Mouse (Mus musculus): ENCODE measurements around the gene Med26. TPM values are rescaled to one million over a fixed set of nuclear protein-coding genes. Genes with fewer than 3 reads are reported as not detected.

Med26 gene
- polyA plus RNA-seq, 1 experiment from 2014 or later = 11.8 TPM

- DNase-seq (ENCODE audit: low spot score) (peak; percentile 12), ATAC-seq (no peak)
- Histone ChIP-seq H3K36me3 (ENCODE audit: control insufficient read depth, insufficient read depth, low read length) (no peaks in the 10 kb centered on the region), H3K4me1 (ENCODE audit: control insufficient read depth, insufficient read depth, low read length) (peaks cover 5% of the 10 kb centered on the region), H3K27me3 (replicated peaks; ENCODE audit: control insufficient read depth, insufficient read depth, low read length) (no peaks in the 10 kb centered on the region), H3K4me2 (ENCODE audit: low read length) (no peak overlapping the region), H3K9me3 (replicated peaks; ENCODE audit: control insufficient read depth, low read length) (no peaks in the 10 kb centered on the region), H3K4me3 (ENCODE audit: low read depth, low read length) (no peak overlapping the region), H3K9ac (ENCODE audit: low read length) (no peak overlapping the region), H3K27ac (ENCODE audit: low read depth, low read length) (no peak overlapping the region)
- WGBS = 83% methylated on average over 3 of the region's 3 CpGs
These were observed 29.2 kb upstream of the Med26 start for GRCm38 (mm10) chr8:72577266-72577665.

- ATAC-seq (no peak), DNase-seq (ENCODE audit: low spot score) (no peak)
- 87% methylated on average over 6 of the region's 6 CpGs for WGBS
- H3K9me3 ChIP-seq (replicated peaks; ENCODE audit: control insufficient read depth, low read length) = no peaks in the 10 kb centered on the region
- no peaks in the 10 kb centered on the region for H3K27me3 ChIP-seq (replicated peaks; ENCODE audit: control insufficient read depth, insufficient read depth, low read length)
- peaks cover 5% of the 10 kb centered on the region for H3K4me1 ChIP-seq (ENCODE audit: control insufficient read depth, insufficient read depth, low read length)
- H3K4me2 ChIP-seq (ENCODE audit: low read length) = no peak overlapping the region
- H3K9ac ChIP-seq (ENCODE audit: low read length) = no peak overlapping the region
- H3K27ac ChIP-seq (ENCODE audit: low read depth, low read length) = no peak overlapping the region
- H3K36me3 ChIP-seq (ENCODE audit: control insufficient read depth, insufficient read depth, low read length) = no peaks in the 10 kb centered on the region
- no peak overlapping the region for H3K4me3 ChIP-seq (ENCODE audit: low read depth, low read length)
These were observed 27.8 kb upstream of the Med26 start for GRCm38 (mm10) chr8:72575915-72576314.

- no peak overlapping the region for H3K4me3 ChIP-seq (ENCODE audit: low read depth, low read length)
- no peaks in the 10 kb centered on the region for H3K27me3 ChIP-seq (replicated peaks; ENCODE audit: control insufficient read depth, insufficient read depth, low read length)
- DNase-seq (ENCODE audit: low spot score) (no peak), ATAC-seq (no peak)
- WGBS = 79% methylated on average over 6 of the region's 6 CpGs
- H3K4me2 ChIP-seq (ENCODE audit: low read length) = no peak overlapping the region
- no peaks in the 10 kb centered on the region for H3K9me3 ChIP-seq (replicated peaks; ENCODE audit: control insufficient read depth, low read length)
- H3K27ac ChIP-seq (ENCODE audit: low read depth, low read length) = no peak overlapping the region
- H3K9ac ChIP-seq (ENCODE audit: low read length) = no peak overlapping the region
- H3K4me1 ChIP-seq (ENCODE audit: control insufficient read depth, insufficient read depth, low read length) = peaks cover 14% of the 10 kb centered on the region
- peaks cover 14% of the 10 kb centered on the region for H3K36me3 ChIP-seq (ENCODE audit: control insufficient read depth, insufficient read depth, low read length)
These were observed 25.4 kb upstream of the Med26 start for GRCm38 (mm10) chr8:72573450-72573849.

- Histone ChIP-seq H3K9me3 (replicated peaks; ENCODE audit: control insufficient read depth, low read length) (no peaks in the 10 kb centered on the region), H3K4me2 (ENCODE audit: low read length) (peak overlapping the region; percentile 97), H3K4me1 (ENCODE audit: control insufficient read depth, insufficient read depth, low read length) (peaks cover 14% of the 10 kb centered on the region), H3K27me3 (replicated peaks; ENCODE audit: control insufficient read depth, insufficient read depth, low read length) (no peaks in the 10 kb centered on the region), H3K36me3 (ENCODE audit: control insufficient read depth, insufficient read depth, low read length) (peaks cover 23% of the 10 kb centered on the region), H3K4me3 (ENCODE audit: low read depth, low read length) (peak overlapping the region; percentile 70), H3K27ac (ENCODE audit: low read depth, low read length) (no peak overlapping the region), H3K9ac (ENCODE audit: low read length) (peak overlapping the region; percentile 79)
- 4% methylated on average over 10 of the region's 10 CpGs for WGBS
- ATAC-seq = no peak
- DNase-seq (ENCODE audit: low spot score) = no peak
These were observed 24.4 kb upstream of the Med26 start for GRCm38 (mm10) chr8:72572507-72572906.

GRCm38 (mm10) chr8:72571611-72572473 lies 23.8 kb upstream of the Med26 start, which contains the start of gene Tmem38a:
Gene Tmem38a, plus strand, starts transcription at chr8:72572055.
- peak within 1 kb of the TSS; percentile 79 for H3K9ac ChIP-seq (ENCODE audit: low read length)
- under 1% methylated on average over 45 of the region's 45 CpGs for WGBS
- H3K4me3 ChIP-seq (ENCODE audit: low read depth, low read length) = peak within 1 kb of the TSS; percentile 70
- peak within 1 kb of the TSS; percentile 97 for H3K4me2 ChIP-seq (ENCODE audit: low read length)
- no peaks in the 10 kb centered on the region for H3K27me3 ChIP-seq (replicated peaks; ENCODE audit: control insufficient read depth, insufficient read depth, low read length)
- H3K4me1 ChIP-seq (ENCODE audit: control insufficient read depth, insufficient read depth, low read length) = peaks cover 14% of the 10 kb centered on the region
- H3K36me3 ChIP-seq (ENCODE audit: control insufficient read depth, insufficient read depth, low read length) = peaks cover 30% of the 10 kb centered on the region
- ATAC-seq = peak; percentile 21; the same call in 1 of the 2 replicates
- no peaks in the 10 kb centered on the region for H3K9me3 ChIP-seq (replicated peaks; ENCODE audit: control insufficient read depth, low read length)
- peak within 1 kb of the TSS; percentile 82 for H3K27ac ChIP-seq (ENCODE audit: low read depth, low read length)
- DNase-seq (ENCODE audit: low spot score) = peak; percentile 72

GRCm38 (mm10) chr8:72570633-72571610 lies 22.9 kb upstream of the Med26 start, which contains the start of gene Smim7:
Gene Smim7, minus strand, starts transcription at chr8:72571088.
- H3K27me3 ChIP-seq (replicated peaks; ENCODE audit: control insufficient read depth, insufficient read depth, low read length) = no peaks in the 10 kb centered on the region
- H3K4me3 ChIP-seq (ENCODE audit: low read depth, low read length) = peak within 1 kb of the TSS; percentile 70
- H3K4me2 ChIP-seq (ENCODE audit: low read length) = peak within 1 kb of the TSS; percentile 97
- peak within 1 kb of the TSS; percentile 79 for H3K9ac ChIP-seq (ENCODE audit: low read length)
- peaks cover 14% of the 10 kb centered on the region for H3K4me1 ChIP-seq (ENCODE audit: control insufficient read depth, insufficient read depth, low read length)
- ATAC-seq (peak; percentile 96), DNase-seq (ENCODE audit: low spot score) (peak; percentile 99)
- under 1% methylated on average over 52 of the region's 52 CpGs for WGBS
- H3K27ac ChIP-seq (ENCODE audit: low read depth, low read length) = peak within 1 kb of the TSS; percentile 82
- no peaks in the 10 kb centered on the region for H3K9me3 ChIP-seq (replicated peaks; ENCODE audit: control insufficient read depth, low read length)
- peaks cover 39% of the 10 kb centered on the region for H3K36me3 ChIP-seq (ENCODE audit: control insufficient read depth, insufficient read depth, low read length)

GRCm38 (mm10) chr8:72565970-72566369 lies 17.9 kb upstream of the Med26 start:
- no peak overlapping the region for H3K9ac ChIP-seq (ENCODE audit: low read length)
- no peaks in the 10 kb centered on the region for H3K9me3 ChIP-seq (replicated peaks; ENCODE audit: control insufficient read depth, low read length)
- H3K27me3 ChIP-seq (replicated peaks; ENCODE audit: control insufficient read depth, insufficient read depth, low read length) = no peaks in the 10 kb centered on the region
- H3K27ac ChIP-seq (ENCODE audit: low read depth, low read length) = no peak overlapping the region
- WGBS = 93% methylated on average over 2 of the region's 2 CpGs
- no peak overlapping the region for H3K4me2 ChIP-seq (ENCODE audit: low read length)
- no peak for DNase-seq (ENCODE audit: low spot score)
- no peak for ATAC-seq
- no peak overlapping the region for H3K4me3 ChIP-seq (ENCODE audit: low read depth, low read length)
- peaks cover 9% of the 10 kb centered on the region for H3K4me1 ChIP-seq (ENCODE audit: control insufficient read depth, insufficient read depth, low read length)
- H3K36me3 ChIP-seq (ENCODE audit: control insufficient read depth, insufficient read depth, low read length) = peaks cover 59% of the 10 kb centered on the region

- H3K36me3 ChIP-seq (ENCODE audit: control insufficient read depth, insufficient read depth, low read length) = peaks cover 36% of the 10 kb centered on the region
- ATAC-seq (no peak), DNase-seq (ENCODE audit: low spot score) (no peak)
- no peak overlapping the region for H3K4me2 ChIP-seq (ENCODE audit: low read length)
- no peak overlapping the region for H3K9ac ChIP-seq (ENCODE audit: low read length)
- H3K27me3 ChIP-seq (replicated peaks; ENCODE audit: control insufficient read depth, insufficient read depth, low read length) = no peaks in the 10 kb centered on the region
- H3K27ac ChIP-seq (ENCODE audit: low read depth, low read length) = no peak overlapping the region
- no peaks in the 10 kb centered on the region for H3K4me1 ChIP-seq (ENCODE audit: control insufficient read depth, insufficient read depth, low read length)
- no peaks in the 10 kb centered on the region for H3K9me3 ChIP-seq (replicated peaks; ENCODE audit: control insufficient read depth, low read length)
- H3K4me3 ChIP-seq (ENCODE audit: low read depth, low read length) = no peak overlapping the region
- 90% methylated on average over 1 of the region's 1 CpGs for WGBS
These were observed 13.1 kb upstream of the Med26 start for GRCm38 (mm10) chr8:72561111-72561689.
